Mouse (Mus musculus): Measurements from ENCODE around the gene Zfp277. TPM values are rescaled to one million over a fixed set of nuclear protein-coding genes. Genes with fewer than 3 reads are reported as not detected.

Zfp277 gene
- polyA plus RNA-seq, 1 experiment from 2014 or later: 28.9 TPM

- WGBS: 39% methylated on average over 7 of the region's 7 CpGs
- Histone ChIP-seq H3K27ac (0 out of 2 replicates have a peak overlapping the region, but pooled peaks have one; percentile 7), H3K36me3 (no peaks in the 10 kb centered on the region), H3K4me2 (replicated peaks) (0 out of 2 replicates have a peak overlapping the region, but pooled peaks have one; percentile 9), H3K4me1 (replicated peaks) (peaks cover 41% of the 10 kb centered on the region), H3K4me3 (replicated peaks) (no peak overlapping the region), H3K9ac (replicated peaks) (0 out of 2 replicates have a peak overlapping the region, but pooled peaks have one; percentile 7), H3K9me3 (no peaks in the 10 kb centered on the region), H3K27me3 (no peaks in the 10 kb centered on the region)
- ATAC-seq: no peak
These were observed 17.1 kb upstream of the Zfp277 start for GRCm38 (mm10) chr12:40462693-40463235.

DNA sequence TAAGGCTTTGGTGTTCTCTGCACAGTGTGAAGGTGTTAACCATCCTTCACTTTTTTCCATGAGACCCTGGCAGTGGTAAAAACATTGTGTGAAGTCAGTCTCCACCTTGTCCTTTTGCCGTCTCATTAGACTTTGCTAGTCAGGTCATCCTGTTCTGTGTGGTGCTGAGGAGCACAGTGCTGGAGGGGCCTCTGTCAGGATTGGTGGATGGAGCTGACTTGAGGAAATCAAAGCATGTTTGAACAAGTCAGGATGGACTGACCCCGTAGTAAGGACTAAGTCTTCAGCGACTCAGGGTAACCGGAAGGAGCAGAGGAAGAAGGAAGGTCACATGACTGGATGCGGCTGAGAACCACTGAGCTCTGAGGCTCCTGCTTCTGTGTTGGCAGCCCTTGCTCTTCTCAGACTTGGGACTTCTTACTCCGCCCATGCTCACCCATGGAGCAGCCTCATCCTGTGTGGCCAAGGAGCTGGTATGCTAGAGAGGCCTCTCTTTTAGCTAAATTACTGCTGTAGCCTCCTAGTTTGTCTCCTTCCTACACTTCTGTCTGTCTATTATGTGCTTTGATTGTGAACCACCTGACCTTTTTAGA, 14.1 kb upstream of the Zfp277 start:
- WGBS: 77% methylated on average over 6 of the region's 6 CpGs
- no peaks in the 10 kb centered on the region for H3K27me3 ChIP-seq
- no peak overlapping the region; the same call in 1 of the 2 replicates for H3K27ac ChIP-seq
- no peak overlapping the region for H3K4me3 ChIP-seq (replicated peaks)
- H3K9ac ChIP-seq (replicated peaks): no peak overlapping the region
- H3K4me2 ChIP-seq (replicated peaks): no peak overlapping the region
- ATAC-seq: no peak; the same call in 1 of the 2 replicates
- H3K4me1 ChIP-seq (replicated peaks): peaks cover 25% of the 10 kb centered on the region
- no peaks in the 10 kb centered on the region for H3K9me3 ChIP-seq
- no peaks in the 10 kb centered on the region for H3K36me3 ChIP-seq

DNA sequence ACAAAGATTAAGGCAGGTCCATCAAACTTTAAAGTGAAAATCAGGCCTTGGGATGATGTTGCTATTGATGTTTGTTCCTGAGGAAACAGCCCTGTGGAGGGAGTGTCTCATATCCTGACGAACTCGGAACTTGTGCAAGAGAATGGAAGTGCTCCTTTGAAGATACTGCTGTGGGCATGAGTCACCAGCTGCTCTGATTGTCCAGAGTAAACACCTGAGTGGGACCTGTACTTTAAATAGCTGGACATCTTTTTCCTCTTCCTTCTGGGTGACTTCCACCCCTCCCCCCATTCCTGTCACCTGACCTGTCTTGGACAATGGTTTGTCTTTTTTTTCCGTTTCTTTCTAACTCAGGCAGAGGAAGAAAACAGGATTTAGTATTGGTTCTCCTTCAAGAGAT, 13.3 kb upstream of the Zfp277 start:
- Histone ChIP-seq H3K9ac (replicated peaks) (no peak overlapping the region), H3K4me2 (replicated peaks) (no peak overlapping the region), H3K36me3 (no peaks in the 10 kb centered on the region), H3K27ac (no peak overlapping the region), H3K4me3 (replicated peaks) (no peak overlapping the region), H3K4me1 (replicated peaks) (peaks cover 17% of the 10 kb centered on the region), H3K27me3 (no peaks in the 10 kb centered on the region), H3K9me3 (no peaks in the 10 kb centered on the region)
- WGBS: 65% methylated on average over 3 of the region's 3 CpGs
- ATAC-seq: no peak

DNA sequence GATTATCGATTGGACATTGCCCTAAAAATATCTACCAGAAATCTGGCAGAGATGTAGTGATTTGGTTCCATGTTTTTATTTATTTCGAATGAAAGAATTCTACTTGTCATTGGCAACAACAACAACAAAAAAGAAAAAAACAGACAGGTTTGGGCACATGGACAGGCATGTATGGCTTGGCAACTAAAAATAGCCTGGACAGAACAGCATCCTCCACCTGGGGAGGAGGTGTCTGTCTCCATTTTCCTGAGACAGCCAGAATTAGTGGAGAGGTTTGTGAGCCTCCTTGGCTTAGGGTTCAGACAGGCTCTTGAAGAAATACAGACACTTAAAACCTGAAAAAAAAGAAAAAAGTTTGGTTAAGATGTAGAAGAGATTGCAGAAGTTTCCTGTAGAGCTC, 10.8 kb upstream of the Zfp277 start:
- ATAC-seq: no peak
- Histone ChIP-seq H3K4me3 (replicated peaks) (no peak overlapping the region), H3K9ac (replicated peaks) (no peak overlapping the region), H3K4me2 (replicated peaks) (no peak overlapping the region), H3K27me3 (no peaks in the 10 kb centered on the region), H3K4me1 (replicated peaks) (peaks cover 7% of the 10 kb centered on the region; the same call in 1 of the 2 replicates), H3K36me3 (no peaks in the 10 kb centered on the region), H3K27ac (no peak overlapping the region), H3K9me3 (no peaks in the 10 kb centered on the region)
- 91% methylated on average over 2 of the region's 2 CpGs for WGBS

DNA sequence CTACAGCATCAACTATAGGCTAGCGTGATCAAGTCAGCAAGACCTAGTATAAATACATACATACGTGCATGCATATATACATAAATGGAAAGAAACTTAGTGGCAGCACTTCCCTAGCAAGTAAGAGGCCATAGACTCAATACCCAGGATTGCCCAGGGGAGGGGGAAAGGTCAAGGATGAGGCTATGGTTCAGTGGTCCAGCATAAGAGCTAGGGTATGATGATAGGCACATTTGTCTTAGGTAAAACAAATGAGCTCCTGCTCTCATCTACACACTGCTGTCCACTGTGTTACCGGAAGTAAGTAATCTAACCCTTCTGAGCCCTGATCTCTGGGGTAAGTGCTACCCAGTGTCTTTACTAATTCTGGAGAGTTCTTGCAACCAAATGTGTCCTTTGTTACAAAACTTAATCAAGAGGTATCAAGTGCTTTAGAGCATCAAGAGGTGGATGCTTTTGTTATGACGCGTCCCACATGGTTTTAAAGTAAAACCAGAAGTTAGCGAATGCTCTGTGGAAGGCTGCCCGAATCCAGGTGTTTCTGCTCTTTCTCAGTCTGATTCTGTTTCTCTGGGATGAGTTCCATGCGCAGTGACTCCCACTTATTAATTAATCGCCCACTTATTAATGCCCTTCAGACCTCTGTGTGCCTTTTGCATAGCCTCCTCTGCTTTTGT, 3.6 kb upstream of the Zfp277 start:
- peaks cover 31% of the 10 kb centered on the region for H3K4me1 ChIP-seq (replicated peaks)
- H3K36me3 ChIP-seq: no peaks in the 10 kb centered on the region
- no peak for ATAC-seq
- WGBS: 79% methylated on average over 9 of the region's 9 CpGs
- H3K9me3 ChIP-seq: no peaks in the 10 kb centered on the region
- no peak overlapping the region for H3K4me3 ChIP-seq (replicated peaks)
- H3K4me2 ChIP-seq (replicated peaks): peak overlapping the region; percentile 7; the same call in 1 of the 2 replicates
- no peak overlapping the region for H3K27ac ChIP-seq
- no peak overlapping the region for H3K9ac ChIP-seq (replicated peaks)
- 0 out of 2 replicates have a peak, but pooled peaks cover 3% of the 10 kb centered on the region for H3K27me3 ChIP-seq

GRCm38 (mm10) chr12:40447561-40448355, 2.1 kb upstream of the Zfp277 start:
- peak overlapping the region; percentile 70 for H3K4me2 ChIP-seq (replicated peaks)
- 14% methylated on average over 10 of the region's 10 CpGs for WGBS
- H3K4me1 ChIP-seq (replicated peaks): peaks cover 31% of the 10 kb centered on the region
- H3K27ac ChIP-seq: peak overlapping the region; percentile 93; the same call in 1 of the 2 replicates
- no peak for ATAC-seq
- no peaks in the 10 kb centered on the region for H3K9me3 ChIP-seq
- 0 out of 2 replicates have a peak, but pooled peaks cover 3% of the 10 kb centered on the region for H3K27me3 ChIP-seq
- peak overlapping the region; percentile 77 for H3K4me3 ChIP-seq (replicated peaks)
- H3K9ac ChIP-seq (replicated peaks): peak overlapping the region; percentile 89
- no peaks in the 10 kb centered on the region for H3K36me3 ChIP-seq

GRCm38 (mm10) chr12:40446450-40447381, 1.0 kb upstream of the Zfp277 start:
- H3K36me3 ChIP-seq: no peaks in the 10 kb centered on the region
- H3K27me3 ChIP-seq: 0 out of 2 replicates have a peak, but pooled peaks cover 3% of the 10 kb centered on the region
- H3K27ac ChIP-seq: peak overlapping the region; percentile 93
- H3K4me1 ChIP-seq (replicated peaks): peaks cover 31% of the 10 kb centered on the region
- peak; percentile 10 for ATAC-seq
- H3K9ac ChIP-seq (replicated peaks): peak overlapping the region; percentile 89
- peak overlapping the region; percentile 70 for H3K4me2 ChIP-seq (replicated peaks)
- peak overlapping the region; percentile 77 for H3K4me3 ChIP-seq (replicated peaks)
- under 1% methylated on average over 44 of the region's 44 CpGs for WGBS
- no peaks in the 10 kb centered on the region for H3K9me3 ChIP-seq

- ATAC-seq: peak; percentile 5
- Histone ChIP-seq H3K9ac (replicated peaks) (peak overlapping the region; percentile 65), H3K9me3 (no peaks in the 10 kb centered on the region), H3K36me3 (no peaks in the 10 kb centered on the region), H3K4me1 (replicated peaks) (peaks cover 28% of the 10 kb centered on the region), H3K4me3 (replicated peaks) (peak overlapping the region; percentile 77), H3K27me3 (0 out of 2 replicates have a peak, but pooled peaks cover 3% of the 10 kb centered on the region), H3K27ac (no peak overlapping the region), H3K4me2 (replicated peaks) (peak overlapping the region; percentile 77)
- 1% methylated on average over 16 of the region's 16 CpGs for WGBS
These were observed 496 bp downstream of the Zfp277 start for GRCm38 (mm10) chr12:40445206-40445605.

DNA sequence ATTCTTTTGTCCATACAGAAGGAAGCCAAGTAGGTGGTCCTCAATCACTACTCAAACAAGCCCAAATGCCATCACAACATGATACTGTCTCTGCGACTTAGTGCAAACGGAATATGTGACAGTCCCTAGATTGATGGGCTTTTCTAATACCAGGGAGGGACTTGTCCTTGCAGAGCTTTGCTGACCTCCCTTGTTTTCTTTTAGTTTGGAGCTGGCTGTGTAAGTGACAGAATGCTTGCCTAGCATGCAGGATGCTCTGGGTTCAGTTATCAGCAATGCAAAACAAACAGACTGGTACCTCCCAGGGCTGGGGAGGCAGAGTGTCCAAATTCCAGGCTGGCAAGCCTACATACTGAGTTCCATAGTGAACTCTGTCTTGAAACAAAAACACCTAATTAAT, 7.7 kb downstream of the Zfp277 start:
- H3K4me2 ChIP-seq (replicated peaks): no peak overlapping the region
- H3K36me3 ChIP-seq: no peaks in the 10 kb centered on the region
- no peak overlapping the region for H3K27ac ChIP-seq
- H3K9ac ChIP-seq (replicated peaks): no peak overlapping the region
- H3K9me3 ChIP-seq: no peaks in the 10 kb centered on the region
- H3K4me1 ChIP-seq (replicated peaks): no peaks in the 10 kb centered on the region
- no peaks in the 10 kb centered on the region for H3K27me3 ChIP-seq
- ATAC-seq: no peak
- H3K4me3 ChIP-seq (replicated peaks): no peak overlapping the region
- 16% methylated on average over 2 of the region's 2 CpGs for WGBS

DNA sequence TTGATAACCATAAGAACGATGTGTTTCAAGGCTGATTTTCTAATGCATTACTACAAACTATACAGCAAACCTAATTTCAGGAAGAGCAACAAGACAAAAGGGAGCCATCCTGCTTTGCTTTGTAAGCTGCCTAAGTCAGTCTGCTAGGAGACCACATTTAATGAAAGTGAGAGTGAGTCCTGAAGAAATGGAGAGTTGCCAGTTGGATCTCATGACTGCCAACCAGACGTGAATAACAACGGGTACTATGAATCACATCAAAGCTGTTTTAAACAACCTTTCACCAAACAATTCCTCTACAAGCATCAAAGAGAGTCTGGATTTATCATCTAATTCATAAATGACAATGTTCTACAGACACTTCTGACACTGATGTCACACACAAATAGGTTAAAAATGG, 11.6 kb downstream of the Zfp277 start:
- Histone ChIP-seq H3K9ac (replicated peaks) (no peak overlapping the region), H3K4me2 (replicated peaks) (no peak overlapping the region), H3K27ac (no peak overlapping the region), H3K36me3 (no peaks in the 10 kb centered on the region), H3K4me3 (replicated peaks) (no peak overlapping the region), H3K27me3 (no peaks in the 10 kb centered on the region), H3K4me1 (replicated peaks) (peaks cover 10% of the 10 kb centered on the region), H3K9me3 (no peaks in the 10 kb centered on the region)
- WGBS: 64% methylated on average over 3 of the region's 3 CpGs
- no peak for ATAC-seq

DNA sequence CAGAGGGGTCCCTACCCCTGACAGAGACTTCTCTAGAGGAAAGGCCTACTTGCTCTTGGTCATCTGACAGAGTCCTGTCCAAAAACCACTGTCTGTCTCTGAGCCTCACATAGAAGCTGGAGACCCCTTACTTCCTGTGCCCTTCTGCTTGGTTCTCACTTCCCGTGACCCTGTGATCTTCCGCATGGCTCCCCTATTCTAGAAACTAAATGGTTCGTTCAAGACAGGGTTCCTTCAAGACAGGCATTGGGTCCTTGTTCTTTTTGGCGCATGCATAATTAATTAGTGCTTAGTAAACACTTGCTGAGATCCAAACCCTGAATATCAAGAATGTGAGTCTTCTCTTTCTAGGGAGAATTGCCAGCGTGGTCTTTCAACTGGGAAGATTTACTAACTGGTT, 14.6 kb downstream of the Zfp277 start:
- Histone ChIP-seq H3K4me1 (replicated peaks) (peaks cover 10% of the 10 kb centered on the region), H3K27me3 (no peaks in the 10 kb centered on the region), H3K9ac (replicated peaks) (no peak overlapping the region), H3K9me3 (no peaks in the 10 kb centered on the region), H3K36me3 (no peaks in the 10 kb centered on the region), H3K27ac (no peak overlapping the region), H3K4me2 (replicated peaks) (no peak overlapping the region), H3K4me3 (replicated peaks) (no peak overlapping the region)
- ATAC-seq: no peak
- WGBS: 50% methylated on average over 5 of the region's 5 CpGs

Data from midbrain, embryonic 13.5 days (tissue).